Mouse (Mus musculus) cerebellum, adult 9-11 months (tissue): ENCODE data around the gene Tmem243.

Source experiments
- DNase-seq: peaks from one replicate; pipeline ENCODE4 v3.0.0; 2022

The Tmem243 gene

DNA sequence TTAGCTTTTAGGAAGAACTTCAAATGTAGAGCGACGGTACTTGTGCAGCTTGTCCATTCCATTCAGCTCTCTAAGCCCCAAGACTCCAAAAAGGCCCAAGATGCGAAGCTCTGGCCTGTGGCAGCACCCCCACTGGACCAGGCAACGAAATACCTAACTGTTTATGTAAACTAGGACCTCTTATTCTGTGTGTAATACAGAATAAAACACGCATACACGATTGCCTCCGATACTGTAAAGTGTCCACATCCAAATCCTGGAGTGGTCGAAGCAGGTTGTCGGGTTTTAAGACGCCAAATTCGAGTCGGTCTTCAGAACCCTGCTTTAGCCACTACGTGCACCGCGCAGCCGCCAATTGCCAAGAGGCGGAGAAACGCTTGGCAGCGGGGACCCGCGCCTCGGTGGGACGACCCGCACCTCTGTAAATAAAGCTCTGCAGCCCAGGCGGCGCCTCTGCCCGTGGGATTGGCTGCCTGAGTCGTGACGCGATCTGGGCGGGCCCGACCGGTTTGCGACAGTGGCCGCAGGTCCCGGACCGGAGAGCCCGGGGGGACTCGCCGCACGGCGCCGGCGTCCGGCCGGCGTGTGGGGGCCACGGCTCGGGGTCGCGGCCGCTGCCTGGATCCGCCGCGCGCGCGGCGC, at the start of gene Tmem243:
Gene Tmem243 (plus strand): TSS at position 462 of the 642 bp plus-strand sequence.
- DNase-seq, result peak; percentile 91

DNA sequence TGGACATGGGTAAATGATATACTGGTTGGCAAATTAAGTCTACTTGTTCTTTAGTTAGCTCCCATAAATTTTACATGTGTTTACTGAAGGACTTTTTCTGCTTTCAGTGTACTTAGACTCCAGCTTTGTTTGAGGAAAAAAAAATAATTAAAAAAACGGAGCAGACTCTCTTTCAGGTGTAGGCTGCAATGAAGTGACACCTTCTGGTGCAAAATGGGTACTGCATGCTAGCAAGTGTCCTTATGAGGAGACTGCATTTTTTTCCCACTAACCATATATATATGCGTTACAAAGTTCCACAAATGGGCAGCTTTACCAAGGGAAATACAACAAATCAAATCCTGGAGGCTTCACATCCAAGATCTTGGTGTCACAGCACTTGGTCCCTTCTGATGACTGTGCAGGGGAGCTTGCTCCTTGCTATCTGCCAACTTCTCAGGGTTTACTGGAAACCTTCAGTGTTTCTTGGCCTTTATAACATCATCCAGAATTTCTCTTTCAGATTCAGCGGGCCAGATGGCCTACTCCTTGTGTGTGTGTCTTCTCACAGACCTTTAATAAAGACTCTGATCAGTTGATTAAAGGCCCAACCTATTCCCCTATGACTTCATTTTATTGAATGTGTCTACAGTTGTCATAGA, 44.3 kb upstream of the Tmem243 start:
- peak; percentile 39 for DNase-seq

DNA sequence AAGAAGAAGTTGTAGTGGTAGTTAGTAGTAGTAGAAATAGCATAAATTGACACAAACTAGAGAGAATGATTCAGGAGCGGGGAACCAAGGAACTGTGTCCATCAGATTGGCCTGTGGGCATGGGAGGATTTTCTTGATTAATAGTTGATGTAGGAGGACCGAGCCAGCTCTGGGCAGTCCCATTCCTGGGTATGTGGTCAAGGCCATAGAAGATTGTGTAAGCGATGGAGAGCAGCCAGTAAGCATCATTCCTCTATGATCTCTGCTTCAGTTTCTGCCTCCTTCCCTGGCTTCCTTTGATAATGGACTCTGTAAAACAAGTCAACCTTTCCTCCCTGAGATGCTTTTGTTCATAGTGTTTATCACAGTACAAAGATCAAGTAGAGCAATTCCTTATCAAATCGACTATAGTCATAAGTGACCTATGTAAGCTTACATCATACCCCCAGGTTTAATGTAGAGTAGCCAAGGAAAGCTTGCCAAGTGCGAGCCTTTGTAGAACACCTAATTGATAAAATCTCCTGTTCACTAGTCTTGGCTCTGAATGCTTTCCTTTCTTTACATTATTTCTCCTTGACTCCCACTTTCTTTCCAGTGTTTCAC, 43.1 kb upstream of the Tmem243 start:
- no peak for DNase-seq

DNA sequence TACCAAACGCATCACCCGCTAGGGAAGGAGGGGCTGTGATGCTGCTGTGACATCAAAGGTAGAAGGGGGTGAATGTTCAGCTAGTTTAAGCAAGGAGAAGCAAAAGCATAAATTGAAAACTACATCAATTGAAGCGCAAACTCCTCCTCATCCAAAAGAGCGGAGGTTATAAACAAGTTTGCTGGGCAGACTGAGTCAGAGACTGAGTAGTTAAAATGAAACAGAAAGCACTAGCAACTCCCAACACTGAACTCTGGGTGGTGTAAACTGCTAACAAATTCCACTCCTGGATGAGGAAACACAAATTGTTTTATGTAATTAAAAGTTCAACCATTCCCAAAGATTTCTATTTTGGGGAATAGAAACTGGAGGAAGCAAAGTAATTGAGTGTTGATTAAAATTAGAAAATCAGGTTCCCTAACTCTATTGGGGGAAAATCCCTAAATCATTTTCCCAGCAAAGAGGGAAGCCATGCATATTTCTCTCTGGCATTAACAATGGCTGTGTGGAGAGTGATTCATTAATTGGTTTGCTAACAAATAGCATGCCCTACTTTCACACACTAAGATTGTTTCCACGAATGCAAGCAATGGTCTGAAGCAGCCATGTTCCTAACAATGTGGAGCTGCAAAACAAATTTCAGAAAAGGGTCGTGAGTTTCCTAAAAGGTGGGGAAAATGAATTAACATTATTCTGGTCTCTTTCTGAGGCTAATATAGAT, 41.0 kb upstream of the Tmem243 start:
- DNase-seq, result no peak

DNA sequence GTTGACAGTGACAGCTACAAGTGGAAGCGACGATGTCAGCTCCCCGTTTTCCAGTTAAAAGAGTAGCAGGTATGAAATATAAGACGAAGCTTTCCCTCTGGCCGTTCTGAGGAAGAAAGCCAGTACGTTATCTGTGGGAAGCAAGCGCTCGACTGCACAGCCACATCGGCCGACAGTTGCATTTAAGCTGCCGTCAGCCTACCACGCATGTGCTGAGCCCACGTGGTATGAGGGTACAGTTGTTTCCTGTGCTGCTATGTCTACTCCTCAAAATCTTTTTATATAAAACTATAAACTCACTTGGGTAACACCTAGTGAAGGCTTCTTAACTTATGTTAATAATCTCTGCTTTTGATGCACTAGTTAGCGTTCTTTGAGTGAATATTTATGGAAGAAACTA, 40.2 kb upstream of the Tmem243 start:
- DNase-seq, result no peak

DNA sequence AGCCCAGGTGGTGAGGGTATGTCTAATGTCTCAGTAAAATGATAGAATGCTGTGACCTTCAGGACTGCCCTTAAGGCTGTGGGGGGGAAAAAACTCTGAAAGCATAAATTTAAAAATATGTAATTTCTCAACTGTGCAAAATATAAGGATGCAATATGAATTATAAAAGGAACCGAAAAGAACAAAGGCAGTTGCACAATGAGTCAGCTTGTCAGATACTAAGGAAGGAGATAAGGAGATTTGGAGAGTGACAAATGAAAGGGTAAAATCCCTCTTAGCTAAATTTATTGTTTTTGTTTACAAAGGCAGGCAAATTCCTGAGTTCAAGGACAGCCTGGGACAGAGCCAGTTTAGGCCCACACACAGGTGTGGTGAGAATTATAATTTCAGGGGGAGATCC, 36.3 kb upstream of the Tmem243 start:
- no peak for DNase-seq

DNA sequence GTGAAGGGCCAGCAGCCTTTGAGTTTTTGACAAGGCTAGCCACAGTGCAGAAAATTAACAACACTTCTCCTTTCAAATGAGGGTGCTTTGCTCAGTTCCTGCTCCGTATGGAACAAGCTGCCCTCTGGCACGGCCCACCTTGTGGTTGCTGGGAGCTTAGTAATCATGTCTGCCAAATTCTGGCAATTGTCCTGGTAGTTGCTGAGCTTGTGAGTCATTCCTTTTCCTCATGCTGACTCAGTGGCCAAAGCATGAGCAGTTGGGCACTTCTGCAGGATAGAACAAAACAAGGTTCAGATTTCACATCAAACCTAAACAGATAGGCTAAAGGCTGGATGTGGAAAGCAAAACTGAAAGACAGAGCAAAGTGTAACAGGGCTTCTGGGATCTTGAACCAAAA, 31.6 kb upstream of the Tmem243 start:
- DNase-seq, result peak; percentile 75

DNA sequence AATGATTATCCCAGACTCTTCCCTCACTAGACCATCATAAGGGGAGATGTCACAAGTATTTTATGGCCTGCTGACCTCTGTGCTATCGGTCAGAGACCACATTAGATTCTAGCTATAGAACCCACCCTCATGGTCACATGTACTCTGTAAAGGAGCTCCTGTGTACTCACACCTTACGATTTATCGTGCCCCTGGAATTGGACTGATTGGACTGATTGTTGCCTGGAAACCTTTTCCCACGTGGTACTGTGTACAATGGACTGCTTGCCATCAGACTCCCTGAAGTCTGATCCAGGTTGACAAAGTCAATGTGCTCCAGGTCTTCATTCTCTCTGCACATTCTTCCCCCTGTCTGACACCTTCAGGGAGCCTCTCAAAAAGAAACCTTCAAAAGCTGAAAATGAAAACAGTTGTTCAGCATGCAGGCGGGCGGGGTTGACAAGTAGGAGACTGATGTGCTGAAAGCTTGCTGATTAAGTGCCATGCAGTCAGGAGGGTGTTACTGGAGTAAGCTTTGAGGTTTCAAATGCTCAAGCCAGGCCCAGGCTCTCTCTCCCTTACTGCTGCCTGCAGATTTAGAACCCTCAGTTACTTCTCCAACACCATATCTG, 30.8 kb upstream of the Tmem243 start:
- DNase-seq, result no peak

DNA sequence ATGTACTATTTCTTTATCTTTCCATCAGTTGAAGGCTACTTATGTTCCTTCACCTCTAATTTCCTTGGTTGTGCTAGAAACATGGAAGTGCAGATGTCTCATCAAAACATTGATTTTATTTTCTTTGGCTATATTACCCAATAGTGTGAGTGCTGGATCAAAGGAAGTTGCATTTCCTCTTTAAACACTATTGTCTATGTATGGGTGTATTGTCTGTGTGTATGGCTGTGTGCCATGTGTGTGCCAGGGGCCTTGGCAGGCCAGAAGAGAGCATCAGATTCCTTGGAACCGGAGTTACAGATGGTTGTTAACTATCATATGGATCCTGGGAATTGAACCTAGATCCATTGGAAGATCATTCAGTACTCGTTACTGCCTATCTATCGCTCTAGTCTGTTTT, 29.1 kb upstream of the Tmem243 start:
- no peak for DNase-seq

DNA sequence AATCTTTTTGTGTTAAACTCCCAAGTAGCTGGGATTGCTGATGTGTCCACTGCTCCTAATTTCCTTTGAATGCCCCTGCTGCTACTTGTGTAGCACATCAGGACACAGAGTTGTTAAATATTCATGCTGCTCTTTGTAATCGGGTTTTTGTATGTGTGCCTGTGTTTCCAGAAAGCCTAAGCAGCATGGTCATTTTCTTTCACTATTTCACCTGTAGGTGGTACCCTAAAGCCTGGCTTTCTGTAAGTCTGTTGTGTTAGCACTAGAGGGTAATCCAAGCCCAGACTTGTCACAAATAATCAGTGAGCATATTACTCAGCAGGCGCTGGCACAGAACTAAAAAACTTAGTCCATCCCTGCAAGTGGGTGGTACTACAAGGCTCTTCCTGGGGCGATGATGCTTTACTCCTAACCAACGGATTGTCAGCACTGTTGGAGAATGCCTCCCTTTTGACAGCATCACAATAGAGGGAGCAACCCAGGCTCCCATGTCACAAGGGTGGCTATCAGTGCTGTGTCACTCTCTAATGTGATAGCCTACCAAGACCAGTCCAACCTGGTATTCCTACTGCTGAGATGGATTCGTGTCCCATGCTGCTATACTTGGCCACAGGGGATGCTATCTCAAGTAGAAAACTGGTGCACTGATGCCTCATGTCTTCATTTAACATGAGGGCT, 27.2 kb upstream of the Tmem243 start:
- DNase-seq, result no peak

DNA sequence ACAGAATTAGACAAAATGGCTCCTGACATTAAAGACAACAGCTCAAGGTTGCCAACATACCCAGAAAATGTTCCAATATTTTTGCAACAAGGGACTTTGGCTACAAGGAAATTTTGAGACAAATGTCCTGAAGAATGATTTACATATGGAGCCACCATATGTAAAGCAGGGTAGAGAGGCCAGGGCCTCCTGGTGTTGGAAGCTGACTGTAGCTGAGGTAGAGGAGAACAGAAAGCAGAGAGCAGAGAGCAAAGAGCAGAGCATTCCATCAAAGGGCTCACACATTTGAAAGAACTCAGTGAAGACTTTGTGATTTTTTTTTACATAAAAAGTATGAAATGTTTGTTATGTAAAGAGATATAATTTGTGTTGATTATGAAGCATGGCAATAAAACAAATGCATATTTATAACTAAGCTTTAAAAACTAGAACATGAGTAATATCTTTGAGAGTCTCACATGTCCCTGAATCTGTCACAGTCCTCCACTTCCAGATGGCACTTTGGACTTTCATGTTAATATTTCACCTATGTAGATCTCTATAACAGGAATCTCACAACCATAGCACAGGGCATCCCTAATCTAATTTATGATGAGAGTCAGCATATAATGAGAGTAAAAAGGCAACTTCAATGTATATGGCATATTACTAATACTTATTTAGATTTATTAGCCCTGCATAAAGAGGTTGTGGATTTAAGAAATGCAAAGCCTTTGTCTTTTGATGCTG, 20.5 kb upstream of the Tmem243 start:
- DNase-seq, result no peak

DNA sequence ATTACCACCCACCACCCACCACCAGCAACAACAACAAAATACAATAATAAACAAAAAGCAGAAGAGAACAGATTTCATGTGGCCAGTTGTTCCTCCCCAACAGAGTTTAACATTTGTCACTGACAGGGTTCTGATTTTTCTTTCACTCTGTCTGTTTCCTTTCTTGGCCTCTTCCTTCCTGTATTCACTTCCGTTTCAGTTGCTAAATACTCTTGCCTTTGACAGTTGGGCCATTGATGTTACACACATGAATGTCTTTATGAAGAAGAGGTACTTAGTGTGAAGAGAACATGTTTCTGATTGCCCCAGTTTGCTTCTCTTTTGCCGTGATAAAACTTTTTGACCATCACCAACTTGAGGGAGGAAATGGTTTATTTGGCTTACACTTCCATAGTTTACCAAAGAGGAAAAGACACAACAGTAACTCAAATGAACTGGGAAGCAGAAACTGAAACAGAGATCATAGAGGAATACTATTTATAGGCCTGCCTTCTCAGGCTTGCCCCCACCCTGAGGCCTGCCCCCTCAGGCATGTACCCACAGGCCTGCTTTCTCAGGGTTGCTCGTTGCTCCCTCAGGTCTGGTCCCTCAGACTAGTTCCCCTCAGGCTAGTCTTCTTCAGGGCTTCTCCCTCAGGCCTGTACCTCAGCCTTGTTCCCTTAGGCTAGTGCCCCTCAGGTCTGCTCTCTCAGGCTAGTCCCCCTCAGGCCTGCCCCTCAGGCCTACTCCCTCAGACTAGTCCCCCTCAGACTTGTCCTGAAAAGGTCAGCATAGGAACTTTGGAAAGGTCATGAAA, 13.3 kb upstream of the Tmem243 start:
- no peak for DNase-seq

DNA sequence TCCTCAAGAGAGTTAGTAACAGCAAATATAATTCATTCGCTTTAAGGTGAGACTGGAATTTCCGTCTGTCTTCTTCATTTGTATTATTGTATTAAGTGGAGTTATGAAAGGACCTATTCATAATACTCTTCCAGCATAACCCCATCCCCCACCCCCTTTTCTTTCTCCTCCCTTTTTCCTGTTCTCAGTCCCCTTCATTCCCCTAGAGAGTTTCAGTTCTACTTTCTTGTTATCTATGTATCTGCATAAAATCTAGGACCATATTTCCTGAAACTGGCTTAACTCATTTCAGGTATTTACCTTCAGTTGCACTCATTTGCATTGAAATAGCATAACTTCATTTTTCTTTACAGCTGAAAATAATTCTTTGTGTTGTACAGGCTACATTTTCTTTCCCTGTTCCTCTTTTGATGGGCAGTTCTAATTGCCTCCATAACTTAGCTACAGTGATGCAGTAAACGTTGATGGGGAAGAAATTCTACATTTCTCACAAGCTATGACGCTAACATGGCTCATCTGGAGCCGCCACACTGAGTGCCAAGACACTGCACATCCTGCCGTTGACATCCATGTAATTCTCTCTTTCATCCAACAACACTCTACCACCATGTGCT, 9.9 kb upstream of the Tmem243 start:
- no peak for DNase-seq

DNA sequence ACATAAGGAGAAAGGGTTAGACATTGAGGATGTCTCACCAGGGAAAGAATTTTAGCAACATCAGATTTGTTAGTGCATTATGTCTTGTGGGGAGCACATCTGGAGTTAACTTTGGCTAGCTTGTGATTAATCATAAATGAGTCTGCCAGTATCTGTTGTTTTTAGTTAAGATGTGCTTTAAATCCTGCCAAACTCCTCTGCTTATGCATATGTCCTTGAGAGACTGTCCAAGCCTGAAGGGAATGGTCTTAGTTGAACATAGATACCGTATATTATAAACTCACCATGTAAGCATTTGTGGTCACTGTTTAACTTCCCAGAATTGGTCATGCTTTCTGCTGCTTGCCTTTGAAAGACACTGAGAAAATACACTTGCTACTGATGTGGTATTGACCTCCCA, 7.8 kb upstream of the Tmem243 start:
- no peak for DNase-seq

DNA sequence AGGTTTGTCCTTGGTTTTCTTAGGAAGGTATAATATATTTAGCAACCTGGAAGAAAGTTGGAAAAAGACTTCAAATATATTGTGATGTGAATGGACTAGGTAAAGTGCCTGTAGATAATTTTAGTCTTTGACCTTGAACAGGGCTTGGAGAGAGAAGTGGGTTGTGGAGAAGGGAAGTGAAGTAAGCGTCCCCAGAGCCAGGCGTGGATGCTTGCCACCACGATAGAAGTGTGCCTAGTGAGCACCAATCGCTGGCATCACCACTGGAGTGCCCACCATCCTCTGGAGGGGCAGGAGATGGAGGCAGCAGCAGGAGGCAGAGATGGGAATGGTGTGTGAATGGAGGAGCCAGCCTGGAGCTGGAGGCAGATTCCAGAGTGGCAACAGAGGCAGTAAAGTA, 7.0 kb upstream of the Tmem243 start:
- DNase-seq, result no peak

DNA sequence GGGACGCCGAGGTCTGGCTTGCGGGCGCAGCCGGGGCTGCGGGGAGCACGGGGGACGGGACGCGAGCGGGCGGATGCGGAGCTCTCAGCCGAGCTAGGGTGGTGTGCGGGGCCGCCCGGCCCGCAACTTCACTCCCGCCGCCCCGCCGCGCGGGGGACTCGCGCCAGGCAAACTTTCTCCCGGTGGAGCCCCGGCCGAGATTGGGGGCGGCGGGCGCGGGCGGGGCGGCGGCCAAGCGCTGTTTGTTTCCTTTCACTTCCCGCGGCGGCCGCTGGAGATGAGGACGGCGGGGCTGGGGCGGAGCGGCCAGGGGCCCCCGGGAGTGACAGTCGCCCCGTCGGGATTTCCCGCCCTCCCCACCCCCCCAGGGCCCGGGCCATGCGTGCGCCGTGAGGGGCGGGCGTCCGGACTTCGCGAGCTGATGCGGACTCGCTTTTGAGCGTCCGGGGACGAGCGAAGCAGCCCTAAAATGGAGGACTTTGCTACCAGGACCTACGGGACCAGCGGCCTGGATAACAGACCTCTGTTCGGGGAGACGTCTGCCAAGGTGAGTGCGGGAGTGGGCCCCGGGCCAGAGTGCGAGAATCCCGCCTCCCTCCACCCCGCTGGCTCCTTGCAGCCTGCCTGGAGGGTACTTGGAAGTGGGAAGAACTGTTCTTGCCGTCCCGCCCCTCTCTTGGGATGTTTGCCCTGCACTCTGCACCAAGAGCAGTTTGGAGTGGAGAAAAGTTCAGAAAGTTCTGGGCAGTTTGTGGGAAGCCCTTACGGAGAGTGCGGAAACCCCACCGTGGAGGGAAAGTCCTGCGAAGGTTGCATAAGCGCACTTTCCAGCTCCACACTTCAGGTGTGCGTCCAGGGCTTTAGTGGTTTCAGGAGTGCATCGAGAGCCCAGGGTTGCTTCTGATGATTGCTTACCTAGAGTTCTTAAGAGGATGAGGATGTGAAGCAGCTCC, 657 bp downstream of the Tmem243 start:
- DNase-seq, result peak; percentile 79

DNA sequence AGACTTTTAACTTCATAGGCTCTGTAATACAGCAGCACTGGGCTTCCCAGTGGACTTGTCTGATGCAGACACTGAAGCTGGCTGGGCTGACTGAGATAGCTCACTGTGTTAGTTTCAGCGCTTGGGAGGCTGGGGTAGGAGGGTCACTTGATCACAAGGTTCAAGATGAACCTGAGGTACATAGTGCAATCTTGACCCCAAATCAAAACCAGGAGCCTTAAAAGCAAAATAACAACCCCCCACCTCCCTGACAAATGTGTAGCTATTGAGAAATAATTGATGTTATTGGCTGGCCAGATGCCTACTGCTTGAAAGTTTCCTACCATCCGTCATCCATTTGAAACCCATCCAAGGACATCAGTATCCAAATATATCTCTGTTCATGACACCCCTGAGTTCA, 2.2 kb downstream of the Tmem243 start:
- no peak for DNase-seq

DNA sequence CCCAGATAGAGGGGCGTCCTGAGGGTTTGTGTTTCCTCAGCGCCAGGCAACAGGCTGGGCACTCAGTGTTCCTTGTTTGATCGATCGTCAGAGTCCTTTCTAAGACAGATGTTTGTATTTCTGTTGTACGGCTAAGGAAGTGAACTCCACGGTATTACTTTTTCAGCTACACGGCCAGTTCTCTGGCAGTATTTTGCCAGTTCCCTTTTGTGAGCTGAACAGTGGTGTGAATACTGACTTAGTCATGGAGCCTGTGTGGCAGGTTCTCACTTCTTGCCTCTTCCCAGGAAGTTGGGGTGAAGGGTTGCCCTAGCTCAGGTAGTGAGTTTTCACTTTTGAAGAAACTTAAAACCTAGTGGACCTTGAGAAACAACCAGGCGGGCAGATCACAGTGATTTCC, 3.5 kb downstream of the Tmem243 start:
- no peak for DNase-seq

DNA sequence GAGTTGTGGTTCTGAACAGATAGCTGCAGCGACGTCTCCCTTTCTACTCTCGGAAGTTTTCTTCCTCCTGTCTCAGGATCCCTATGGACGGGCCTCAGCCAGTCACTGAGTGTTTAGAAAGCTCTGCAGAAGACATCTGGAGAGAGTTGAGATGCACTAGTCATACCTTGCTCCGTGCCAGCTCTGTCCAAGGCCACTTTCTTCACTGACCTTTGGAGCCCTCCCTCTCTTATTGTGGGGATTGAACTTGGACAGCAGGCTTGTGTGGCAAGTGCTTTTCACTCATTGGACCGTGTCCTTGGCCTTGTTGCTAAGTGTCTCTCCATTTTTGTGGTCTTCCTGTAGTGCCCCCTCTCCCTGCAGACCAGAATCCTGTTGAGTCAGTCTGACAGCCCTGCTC, 6.3 kb downstream of the Tmem243 start:
- no peak for DNase-seq
